Mouse (Mus musculus) midbrain, embryonic 16.5 days (tissue): ENCODE results near the gene Ly6g5b. TPM values are rescaled to one million over a fixed set of nuclear protein-coding genes. Genes with fewer than 3 reads are reported as not detected.
A peak's percentile ranks its signal among the peaks of the same experiment; 100 is the strongest.

Source experiments
- ATAC-seq: fragments of 200-750 bp; cut with Nextera tagmentation; 2 replicates; pipeline ENCODE4 v1.8.0; 2017; ENCODE audit warnings: moderate TSS enrichment
- H3K27ac ChIP-seq: fragments of 300-500 bp; sonication (generic); 2 replicates; pipeline ENCODE4 v1.5.1; 2014; ENCODE audit warnings: mild to moderate bottlenecking, low read length, mixed read lengths
- H3K27me3 ChIP-seq: fragments of 300-500 bp; sonication (generic); 2 replicates; pipeline ENCODE4 v1.6.1; 2014; ENCODE audit warnings: low read depth, low read length, mixed read lengths; ENCODE audit not compliant: control insufficient read depth, insufficient read depth
- H3K36me3 ChIP-seq: fragments of 300-500 bp; sonication (generic); 2 replicates; pipeline ENCODE4 v1.6.1; 2014; ENCODE audit warnings: mild to moderate bottlenecking, low read length, moderate library complexity, mixed read lengths; ENCODE audit not compliant: control insufficient read depth, insufficient read depth
- H3K4me1 ChIP-seq: fragments of 300-500 bp; sonication (generic); 2 replicates; pipeline ENCODE4 v1.6.1; 2014; ENCODE audit warnings: mild to moderate bottlenecking, low read length, mixed read lengths; ENCODE audit not compliant: control insufficient read depth, insufficient read depth
- H3K4me2 ChIP-seq: fragments of 300-500 bp; sonication (generic); 2 replicates; pipeline ENCODE4 v1.6.1; 2014; ENCODE audit warnings: mild to moderate bottlenecking, low read length, mixed read lengths
- H3K4me3 ChIP-seq: fragments of 300-500 bp; sonication (generic); 2 replicates; pipeline ENCODE4 v1.5.1; 2014; ENCODE audit warnings: low read depth, mild to moderate bottlenecking, low read length, moderate library complexity, mixed read lengths
- H3K9ac ChIP-seq: fragments of 300-500 bp; sonication (generic); 2 replicates; pipeline ENCODE4 v1.6.1; 2014; ENCODE audit warnings: low read depth, low read length, mixed read lengths
- H3K9me3 ChIP-seq: fragments of 300-500 bp; sonication (generic); replicated peaks from 2 replicates; pipeline ENCODE4 v1.6.1; 2014; ENCODE audit warnings: mild to moderate bottlenecking, low read length, mixed read lengths; ENCODE audit not compliant: control insufficient read depth, poor library complexity, severe bottlenecking
- WGBS: fragments of 180-500 bp; shearing (Covaris S2); extraction: QIAGEN DNeasy Blood & Tissue Kit; methylation state at CpG from one replicate; pipeline ENCODE4 v1.1.7; 2014; 5-methylcytosine and 5-hydroxymethylcytosine counted together
- polyA plus RNA-seq: library from polyadenylated mRNA; unstranded; fragments of >200 nt; fragmentation: Nextera tagmentation; extraction: Ambion mirVana; gene quantifications from 2 replicates; pipeline ENCODE4 v1.2.1, GENCODE M21; 2015

Ly6g5b gene
- polyA plus RNA-seq, result 1.5 TPM in 2 replicates

DNA sequence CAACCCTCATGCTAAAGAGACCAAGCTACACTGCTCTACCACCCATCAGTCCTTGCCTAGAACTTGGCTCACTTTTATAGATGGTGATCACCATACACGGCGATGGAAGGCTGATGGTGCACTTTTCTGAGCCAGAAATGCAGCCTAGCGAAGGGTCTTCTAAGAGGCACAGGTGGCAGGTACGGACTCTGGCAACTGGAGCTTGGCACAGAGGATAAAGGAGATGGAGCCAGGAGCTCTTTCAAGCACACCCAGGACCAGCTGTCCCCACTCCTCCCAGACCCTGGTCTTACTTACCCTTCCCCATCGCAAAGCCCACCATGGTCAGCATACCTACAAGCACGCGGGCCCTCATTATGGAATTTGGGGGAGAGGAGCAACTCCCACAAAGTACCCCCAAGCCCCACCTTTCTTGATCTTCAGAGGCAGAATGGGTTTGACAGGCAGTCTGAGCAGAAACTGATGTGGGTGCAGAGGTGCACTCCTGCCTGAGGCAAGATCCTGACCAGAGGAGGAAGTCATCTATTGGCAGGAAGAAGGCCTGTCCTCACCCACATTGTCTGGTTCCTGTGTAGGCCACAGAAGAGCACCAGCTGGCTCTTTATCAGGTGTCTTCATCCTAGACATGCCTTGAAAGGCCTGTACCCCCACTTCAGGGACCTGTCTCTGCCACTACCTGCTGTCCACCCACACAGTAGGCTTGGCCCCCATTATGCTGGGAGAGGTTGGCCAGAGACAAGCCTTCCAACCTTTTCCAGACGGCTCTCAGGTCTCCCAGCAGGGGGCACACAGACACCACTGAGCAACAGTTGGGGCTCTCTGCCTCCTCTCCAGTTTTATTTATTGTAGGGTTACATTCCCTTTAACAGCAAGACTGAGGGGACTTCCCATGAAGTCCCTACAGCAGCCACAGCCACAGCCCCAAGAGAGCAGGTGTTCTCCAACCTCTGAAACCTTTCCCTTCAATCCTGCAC, at the start of gene Ly6g5b:
Gene Ly6g5b (minus strand): TSS at position 383 of the 974 bp plus-strand sequence.
- H3K4me3 ChIP-seq, result no peak within 1 kb of the TSS
- no peak within 1 kb of the TSS for H3K27ac ChIP-seq
- H3K9ac ChIP-seq, result no peak within 1 kb of the TSS
- H3K4me2 ChIP-seq, result no peak within 1 kb of the TSS
- 89% methylated on average over 8 of the region's 8 CpGs for WGBS
- ATAC-seq, result no peak
- H3K36me3 ChIP-seq, result peaks cover 31% of the 10 kb centered on the region
- no peaks in the 10 kb centered on the region for H3K9me3 ChIP-seq
- H3K27me3 ChIP-seq, result no peaks in the 10 kb centered on the region; the same call in 1 of the 2 replicates
- H3K4me1 ChIP-seq, result peaks cover 8% of the 10 kb centered on the region

DNA sequence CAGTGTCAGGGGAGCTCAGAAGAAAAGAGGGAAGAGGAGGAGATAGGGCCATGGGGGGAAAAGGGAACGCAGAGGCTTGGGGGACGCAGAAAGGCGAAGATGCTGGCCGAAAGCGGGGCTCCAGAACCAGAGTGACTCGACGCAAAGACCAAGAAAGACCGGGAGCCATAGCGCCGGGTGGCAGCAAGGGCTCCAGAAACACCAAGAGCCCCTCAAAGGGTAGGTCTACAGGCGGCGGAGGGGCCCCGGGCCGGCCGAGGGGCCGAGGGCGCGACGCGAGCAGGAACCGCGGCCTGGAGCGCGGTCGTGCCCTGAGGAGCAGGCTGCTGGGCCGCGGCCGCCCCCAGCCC, 49.0 kb upstream of the Ly6g5b start:
- peaks cover 21% of the 10 kb centered on the region for H3K36me3 ChIP-seq
- WGBS, result under 1% methylated on average over 26 of the region's 28 CpGs
- H3K27ac ChIP-seq, result peak overlapping the region; percentile 99
- no peak for ATAC-seq
- no peaks in the 10 kb centered on the region for H3K9me3 ChIP-seq
- peaks cover 29% of the 10 kb centered on the region for H3K4me1 ChIP-seq
- H3K9ac ChIP-seq, result peak overlapping the region; percentile 100
- H3K4me2 ChIP-seq, result peak overlapping the region; percentile 71
- peak overlapping the region; percentile 99 for H3K4me3 ChIP-seq
- H3K27me3 ChIP-seq, result no peaks in the 10 kb centered on the region

GRCm38 (mm10) chr17:35163326-35164081, 48.3 kb upstream of the Ly6g5b start:
- Histone ChIP-seq H3K4me1 (peaks cover 29% of the 10 kb centered on the region), H3K4me3 (peak overlapping the region; percentile 99), H3K27me3 (no peaks in the 10 kb centered on the region), H3K9ac (peak overlapping the region; percentile 100), H3K9me3 (no peaks in the 10 kb centered on the region), H3K4me2 (peak overlapping the region; percentile 71), H3K27ac (peak overlapping the region; percentile 99), H3K36me3 (peaks cover 28% of the 10 kb centered on the region)
- ATAC-seq, result no peak
- 8% methylated on average over 8 of the region's 8 CpGs for WGBS

- no peak for ATAC-seq
- WGBS, result 30% methylated on average over 12 of the region's 12 CpGs
- peaks cover 29% of the 10 kb centered on the region for H3K4me1 ChIP-seq
- peaks cover 35% of the 10 kb centered on the region for H3K36me3 ChIP-seq
- peak overlapping the region; percentile 71 for H3K4me2 ChIP-seq
- H3K4me3 ChIP-seq, result peak overlapping the region; percentile 99
- H3K27ac ChIP-seq, result peak overlapping the region; percentile 48; the same call in 1 of the 2 replicates
- no peaks in the 10 kb centered on the region for H3K9me3 ChIP-seq
- H3K27me3 ChIP-seq, result no peaks in the 10 kb centered on the region
- H3K9ac ChIP-seq, result peak overlapping the region; percentile 100
Observed at GRCm38 (mm10) chr17:35162730-35163129, 47.5 kb upstream of the Ly6g5b start.

GRCm38 (mm10) chr17:35162121-35162520, 46.9 kb upstream of the Ly6g5b start:
- Histone ChIP-seq H3K27me3 (no peaks in the 10 kb centered on the region), H3K27ac (no peak overlapping the region), H3K36me3 (peaks cover 41% of the 10 kb centered on the region), H3K4me1 (peaks cover 29% of the 10 kb centered on the region), H3K4me2 (peak overlapping the region; percentile 71), H3K9ac (peak overlapping the region; percentile 100), H3K9me3 (no peaks in the 10 kb centered on the region), H3K4me3 (peak overlapping the region; percentile 99)
- ATAC-seq, result no peak
- 57% methylated on average over 14 of the region's 14 CpGs for WGBS

GRCm38 (mm10) chr17:35161421-35161820, 46.2 kb upstream of the Ly6g5b start:
- Histone ChIP-seq H3K4me1 (peaks cover 26% of the 10 kb centered on the region), H3K27ac (no peak overlapping the region), H3K27me3 (no peaks in the 10 kb centered on the region), H3K9ac (no peak overlapping the region), H3K4me3 (no peak overlapping the region), H3K36me3 (peaks cover 48% of the 10 kb centered on the region), H3K4me2 (peak overlapping the region; percentile 0; the same call in 1 of the 2 replicates), H3K9me3 (no peaks in the 10 kb centered on the region)
- WGBS, result 88% methylated on average over 11 of the region's 11 CpGs
- ATAC-seq, result no peak

- Histone ChIP-seq H3K4me2 (no peak overlapping the region), H3K27me3 (no peaks in the 10 kb centered on the region), H3K9me3 (no peaks in the 10 kb centered on the region), H3K4me1 (peaks cover 18% of the 10 kb centered on the region), H3K27ac (no peak overlapping the region), H3K4me3 (no peak overlapping the region), H3K9ac (no peak overlapping the region), H3K36me3 (peaks cover 66% of the 10 kb centered on the region)
- WGBS, result 87% methylated on average over 7 of the region's 7 CpGs
- ATAC-seq, result no peak
Observed at GRCm38 (mm10) chr17:35159638-35160037, 44.4 kb upstream of the Ly6g5b start.

- Histone ChIP-seq H3K9ac (no peak overlapping the region), H3K4me3 (no peak overlapping the region), H3K27me3 (no peaks in the 10 kb centered on the region), H3K4me1 (peaks cover 18% of the 10 kb centered on the region), H3K4me2 (no peak overlapping the region), H3K36me3 (peaks cover 72% of the 10 kb centered on the region), H3K9me3 (no peaks in the 10 kb centered on the region), H3K27ac (no peak overlapping the region)
- WGBS, result 95% methylated on average over 16 of the region's 16 CpGs
- ATAC-seq, result no peak
Observed at GRCm38 (mm10) chr17:35158850-35159593, 43.8 kb upstream of the Ly6g5b start.
